Mouse (Mus musculus) naive thymus-derived CD4-positive, alpha-beta T cell, adult 2 months (primary cell): ENCODE results near the gene Olfr955.

ENCODE experiments used
- DNase-seq: peaks from one replicate; pipeline ENCODE4 v3.0.0-alpha.2; 2011; ENCODE audit warnings: low read depth

Olfr955 gene

DNA sequence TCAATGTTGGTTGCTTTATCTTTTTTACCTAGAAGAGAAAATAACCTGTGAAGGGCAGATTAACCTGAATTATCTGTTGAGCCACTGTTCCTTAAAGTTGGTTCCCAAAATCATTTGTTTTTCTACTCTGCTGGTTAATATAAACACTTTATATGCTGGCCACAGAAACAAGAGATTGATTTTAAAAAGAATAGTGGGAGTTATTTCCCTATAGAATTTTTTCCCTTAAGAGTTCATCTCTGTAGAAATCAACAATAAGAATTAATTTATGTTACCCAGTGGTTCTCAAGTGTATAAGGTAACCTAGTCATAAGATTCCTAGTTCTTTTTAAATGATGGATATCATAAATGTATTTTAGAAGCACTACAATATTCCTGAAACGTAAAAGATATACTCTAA is at the start of gene Olfr955:
Gene Olfr955 (minus strand): TSS at position 101 of the 400 bp plus-strand sequence.
- no peak for DNase-seq

DNA sequence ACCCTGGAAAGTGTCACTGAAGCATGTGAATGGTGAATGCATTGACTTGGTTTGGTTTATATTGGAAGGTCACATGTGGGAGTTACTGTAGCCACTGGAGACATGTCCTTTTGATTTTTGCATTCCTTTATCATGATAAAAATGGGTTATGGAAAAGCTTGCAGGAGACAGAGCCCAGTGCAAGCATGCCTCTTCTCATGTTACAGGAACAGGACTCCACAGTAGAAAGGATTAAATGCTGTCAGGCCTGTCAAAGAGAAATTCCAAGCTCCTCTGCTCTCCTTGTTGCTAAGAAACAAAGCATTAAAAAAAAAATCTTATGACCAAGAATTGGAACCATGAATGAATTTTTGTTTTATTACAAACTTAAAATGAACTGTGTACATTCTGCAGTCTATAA is 46.9 kb upstream of the Olfr955 start:
- no peak for DNase-seq

DNA sequence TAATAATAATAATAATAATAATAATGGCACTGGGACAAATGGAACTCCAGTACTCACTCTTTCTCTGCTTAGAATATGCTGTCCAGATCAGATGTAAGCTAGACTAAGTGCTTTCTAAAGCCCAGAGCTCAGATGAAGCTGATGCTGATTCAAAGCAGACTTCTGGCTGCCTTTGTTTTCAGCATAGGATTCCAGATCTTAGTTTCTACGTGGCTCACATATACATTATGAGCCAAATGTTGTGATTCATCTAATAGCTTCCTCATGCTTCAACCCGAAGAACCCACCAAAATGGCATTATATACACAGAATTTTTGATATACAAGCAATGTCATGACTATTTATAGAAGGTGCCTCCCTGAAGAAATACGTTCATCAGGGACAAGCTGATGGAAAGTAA is 43.8 kb upstream of the Olfr955 start, which contains the start of gene Olfr957:
Gene Olfr957 (minus strand): TSS at position 279 of the 400 bp plus-strand sequence.
- no peak for DNase-seq

DNA sequence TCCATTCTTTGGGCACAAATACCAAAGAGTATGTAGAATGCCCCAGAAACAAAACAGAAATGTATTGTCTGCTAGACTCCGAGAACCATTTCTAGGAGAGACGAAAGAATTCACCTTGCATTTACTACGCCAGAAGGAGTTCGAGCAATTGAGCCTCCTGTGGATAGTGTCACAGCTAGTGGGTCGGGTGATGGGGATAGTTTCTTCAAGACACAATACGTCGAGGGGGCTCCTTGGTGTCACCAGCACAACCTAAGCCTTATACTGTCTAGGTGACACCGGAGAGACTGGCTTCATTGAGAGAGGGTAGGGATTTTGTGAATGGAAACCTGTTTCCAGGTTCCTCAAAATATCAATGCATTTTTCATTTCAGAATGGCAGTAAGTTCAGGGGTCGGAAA is 37.7 kb upstream of the Olfr955 start:
- no peak for DNase-seq

DNA sequence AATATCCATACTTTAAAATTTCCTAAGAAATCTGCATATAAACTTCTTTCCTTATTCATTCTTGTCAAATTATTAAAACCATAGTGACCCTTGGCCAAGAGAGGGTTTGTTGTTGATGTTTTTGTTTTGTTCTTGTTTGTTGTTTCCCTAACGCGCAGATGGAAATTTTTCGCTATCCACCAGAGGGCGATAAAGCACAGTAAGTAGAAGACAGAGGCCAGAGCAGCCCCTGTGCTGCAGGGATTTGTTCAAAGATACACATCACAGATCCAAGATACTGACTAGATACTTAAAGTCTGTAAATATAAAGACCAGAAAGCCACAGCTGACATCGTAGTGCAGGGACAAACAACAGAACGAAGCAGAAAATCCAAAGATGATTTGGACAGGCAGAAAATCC is 37.3 kb upstream of the Olfr955 start:
- DNase-seq: no peak

DNA sequence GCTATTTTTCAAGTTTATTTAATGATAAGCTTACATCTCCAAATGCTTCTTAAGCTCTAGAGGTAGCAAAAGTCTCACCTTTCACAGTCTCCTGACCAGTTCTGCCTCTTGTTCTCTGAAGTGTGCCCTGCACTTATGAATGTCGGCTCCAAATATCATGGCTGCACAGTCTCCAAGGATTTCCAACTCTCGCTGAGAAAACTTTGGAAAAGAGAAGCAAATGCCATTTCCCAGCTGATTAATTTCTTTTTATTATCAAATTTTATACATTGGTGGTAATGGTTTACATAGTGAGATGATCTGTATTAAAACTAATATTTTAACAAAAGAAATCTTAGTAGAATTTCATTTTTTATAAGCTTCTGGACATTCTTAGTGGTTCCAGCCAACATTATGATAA is 22.2 kb upstream of the Olfr955 start, which contains the start of gene Olfr44:
Gene Olfr44 (minus strand): TSS at position 101 of the 400 bp plus-strand sequence.
- no peak for DNase-seq

DNA sequence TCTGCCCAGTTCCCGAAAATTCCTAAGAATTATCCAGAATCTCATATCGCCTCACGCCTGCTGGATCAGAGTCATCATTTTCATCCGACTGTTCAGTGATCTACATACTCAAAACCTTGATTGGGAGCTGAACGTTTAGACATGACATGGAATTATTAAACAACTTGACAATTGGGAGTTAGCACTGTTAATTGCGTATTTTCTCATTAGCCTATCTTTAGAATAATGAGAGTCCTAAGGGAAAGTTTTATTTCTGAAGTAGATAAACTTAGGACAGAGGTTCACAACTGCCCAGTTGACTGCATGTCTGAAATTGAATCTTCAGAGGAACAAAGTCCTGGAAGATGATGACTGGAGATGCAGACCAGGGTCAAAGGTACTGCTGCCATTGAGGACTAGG is 15.3 kb downstream of the Olfr955 start, which contains the start of gene Olfr954:
Gene Olfr954 (plus strand): TSS at position 301 of the 400 bp plus-strand sequence.
- DNase-seq: no peak

DNA sequence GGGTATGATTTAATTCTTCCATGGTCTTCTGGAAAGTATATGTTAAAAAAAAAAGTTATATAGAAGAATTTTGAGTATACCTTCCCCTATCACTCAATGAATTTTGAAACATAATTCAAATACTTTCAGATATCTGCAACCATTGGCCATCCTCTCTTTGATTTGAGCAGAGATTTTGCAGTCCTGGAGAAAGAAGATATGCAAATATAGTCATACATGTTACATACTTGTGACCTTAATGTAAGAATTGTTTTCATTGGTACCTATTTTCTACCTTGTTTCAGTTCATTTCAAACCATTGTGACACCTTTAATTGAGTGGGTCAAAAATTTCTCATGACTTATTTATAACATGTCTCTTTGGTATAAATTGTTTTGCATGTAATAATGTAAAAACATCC is 44.7 kb downstream of the Olfr955 start, which contains the start of gene Olfr952:
Gene Olfr952 (minus strand): TSS at position 101 of the 400 bp plus-strand sequence.
- no peak for DNase-seq
